Mouse (Mus musculus) heart, embryonic 11.5 days (tissue): ENCODE measurements at regions not wholly inside any gene's neighbourhood (a gene's known extent, or its start where the extent isn't known, plus 50 kb on each side); places are given as distances from the start of the nearest gene placed in this dataset.

Experiments used
- ATAC-seq: fragments of 200-750 bp; cut with Nextera tagmentation; replicated peaks from 2 replicates; pipeline ENCODE4 v1.8.0; 2017; ENCODE audit warnings: moderate library complexity; ENCODE audit not compliant: insufficient number of reproducible peaks, low FRiP score, low TSS enrichment
- H3K27ac ChIP-seq: fragments of 300-500 bp; sonication (generic); 2 replicates; pipeline ENCODE4 v1.5.1; 2014; ENCODE audit warnings: mild to moderate bottlenecking, low read depth, low read length
- H3K27me3 ChIP-seq: fragments of 300-500 bp; sonication (generic); 2 replicates; pipeline ENCODE4 v1.6.1; 2014; ENCODE audit warnings: mild to moderate bottlenecking, low read length, mixed read lengths; ENCODE audit not compliant: control insufficient read depth, insufficient read depth
- H3K36me3 ChIP-seq: fragments of 300-500 bp; sonication (generic); 2 replicates; pipeline ENCODE4 v1.6.1; 2014; ENCODE audit warnings: mild to moderate bottlenecking, low read length, moderate library complexity, mixed read lengths; ENCODE audit not compliant: control insufficient read depth, insufficient read depth
- H3K4me1 ChIP-seq: fragments of 300-500 bp; sonication (generic); 2 replicates; pipeline ENCODE4 v1.6.1; 2014; ENCODE audit warnings: low read length; ENCODE audit not compliant: control insufficient read depth, insufficient read depth
- H3K4me2 ChIP-seq: fragments of 300-500 bp; sonication (generic); 2 replicates; pipeline ENCODE4 v1.6.1; 2014; ENCODE audit warnings: mild to moderate bottlenecking, moderate library complexity
- H3K4me3 ChIP-seq: fragments of 300-500 bp; sonication (generic); 2 replicates; pipeline ENCODE4 v1.5.1; 2014; ENCODE audit warnings: low read depth, low read length
- H3K9ac ChIP-seq: fragments of 300-500 bp; sonication (generic); 2 replicates; pipeline ENCODE4 v1.6.1; 2014; ENCODE audit warnings: mild to moderate bottlenecking, low read depth, low read length, moderate library complexity
- H3K9me3 ChIP-seq: fragments of 300-500 bp; sonication (generic); replicated peaks from 2 replicates; pipeline ENCODE4 v1.6.1; 2016; ENCODE audit warnings: low read length; ENCODE audit not compliant: control insufficient read depth
- WGBS: fragments of 180-500 bp; shearing (Covaris S2); extraction: QIAGEN DNeasy Blood & Tissue Kit; methylation state at CpG from one replicate; pipeline ENCODE4 v1.1.7; 2014; ENCODE audit not compliant: insufficient replicate concordance; 5-methylcytosine and 5-hydroxymethylcytosine counted together

- Histone ChIP-seq H3K36me3 (no peaks in the 10 kb centered on the region), H3K27me3 (no peaks in the 10 kb centered on the region), H3K9ac (no peak overlapping the region), H3K4me1 (no peaks in the 10 kb centered on the region), H3K4me2 (no peak overlapping the region), H3K4me3 (no peak overlapping the region), H3K27ac (no peak overlapping the region), H3K9me3 (no peaks in the 10 kb centered on the region)
- WGBS, result 87% methylated on average over 9 of the region's 9 CpGs
- no peak for ATAC-seq
These were observed 67.8 kb downstream of the Nkx6-1 start for GRCm38 (mm10) chr5:101596996-101597395.

- ATAC-seq, result no peak
- Histone ChIP-seq H3K4me2 (no peak overlapping the region), H3K27me3 (no peaks in the 10 kb centered on the region), H3K36me3 (no peaks in the 10 kb centered on the region), H3K4me1 (no peaks in the 10 kb centered on the region), H3K27ac (no peak overlapping the region), H3K9me3 (no peaks in the 10 kb centered on the region), H3K9ac (no peak overlapping the region), H3K4me3 (no peak overlapping the region)
- 79% methylated on average over 5 of the region's 5 CpGs for WGBS
These were observed 73.6 kb downstream of the Nkx6-1 start for GRCm38 (mm10) chr5:101591236-101591635.

GRCm38 (mm10) chr5:101590341-101591124 lies 74.3 kb downstream of the Nkx6-1 start:
- no peak for ATAC-seq
- H3K9ac ChIP-seq, result no peak overlapping the region
- no peaks in the 10 kb centered on the region for H3K4me1 ChIP-seq
- H3K4me3 ChIP-seq, result no peak overlapping the region
- H3K9me3 ChIP-seq, result no peaks in the 10 kb centered on the region
- H3K4me2 ChIP-seq, result no peak overlapping the region
- no peak overlapping the region for H3K27ac ChIP-seq
- 59% methylated on average over 13 of the region's 13 CpGs for WGBS
- no peaks in the 10 kb centered on the region for H3K27me3 ChIP-seq
- H3K36me3 ChIP-seq, result no peaks in the 10 kb centered on the region

- no peak overlapping the region for H3K9ac ChIP-seq
- no peaks in the 10 kb centered on the region for H3K36me3 ChIP-seq
- WGBS, result 68% methylated on average over 15 of the region's 15 CpGs
- H3K27me3 ChIP-seq, result no peaks in the 10 kb centered on the region
- no peak overlapping the region for H3K4me2 ChIP-seq
- no peaks in the 10 kb centered on the region for H3K4me1 ChIP-seq
- no peak overlapping the region for H3K27ac ChIP-seq
- no peak for ATAC-seq
- H3K9me3 ChIP-seq, result no peaks in the 10 kb centered on the region
- H3K4me3 ChIP-seq, result no peak overlapping the region
These were observed 91.8 kb downstream of the Nkx6-1 start for GRCm38 (mm10) chr5:101572966-101573365.

GRCm38 (mm10) chr5:101565770-101566169 lies 99.0 kb downstream of the Nkx6-1 start:
- WGBS, result 54% methylated on average over 7 of the region's 7 CpGs
- Histone ChIP-seq H3K27me3 (no peaks in the 10 kb centered on the region), H3K9ac (no peak overlapping the region), H3K36me3 (no peaks in the 10 kb centered on the region), H3K9me3 (no peaks in the 10 kb centered on the region), H3K4me1 (no peaks in the 10 kb centered on the region), H3K4me3 (no peak overlapping the region), H3K27ac (no peak overlapping the region), H3K4me2 (no peak overlapping the region)
- no peak for ATAC-seq

GRCm38 (mm10) chr5:101560366-101560765 lies 104.4 kb downstream of the Nkx6-1 start:
- no peaks in the 10 kb centered on the region for H3K27me3 ChIP-seq
- no peaks in the 10 kb centered on the region for H3K36me3 ChIP-seq
- no peak overlapping the region for H3K9ac ChIP-seq
- no peaks in the 10 kb centered on the region for H3K9me3 ChIP-seq
- H3K4me1 ChIP-seq, result no peaks in the 10 kb centered on the region
- no peak overlapping the region for H3K4me3 ChIP-seq
- no peak for ATAC-seq
- no peak overlapping the region for H3K27ac ChIP-seq
- H3K4me2 ChIP-seq, result no peak overlapping the region

- no peak overlapping the region for H3K9ac ChIP-seq
- no peak overlapping the region for H3K4me2 ChIP-seq
- no peaks in the 10 kb centered on the region for H3K36me3 ChIP-seq
- no peaks in the 10 kb centered on the region for H3K27me3 ChIP-seq
- H3K27ac ChIP-seq, result no peak overlapping the region
- no peak overlapping the region for H3K4me3 ChIP-seq
- H3K4me1 ChIP-seq, result no peaks in the 10 kb centered on the region
- WGBS, result 81% methylated on average over 13 of the region's 13 CpGs
- no peaks in the 10 kb centered on the region for H3K9me3 ChIP-seq
- ATAC-seq, result no peak
These were observed 106.4 kb downstream of the Nkx6-1 start for GRCm38 (mm10) chr5:101558279-101558987.

- 87% methylated on average over 3 of the region's 3 CpGs for WGBS
- H3K4me3 ChIP-seq, result no peak overlapping the region
- no peak overlapping the region for H3K9ac ChIP-seq
- ATAC-seq, result no peak
- no peaks in the 10 kb centered on the region for H3K36me3 ChIP-seq
- no peaks in the 10 kb centered on the region for H3K9me3 ChIP-seq
- no peaks in the 10 kb centered on the region for H3K4me1 ChIP-seq
- no peak overlapping the region for H3K4me2 ChIP-seq
- H3K27me3 ChIP-seq, result no peaks in the 10 kb centered on the region
- no peak overlapping the region for H3K27ac ChIP-seq
These were observed 107.6 kb downstream of the Nkx6-1 start for GRCm38 (mm10) chr5:101557156-101557555.

- no peaks in the 10 kb centered on the region for H3K9me3 ChIP-seq
- no peak for ATAC-seq
- H3K4me3 ChIP-seq, result no peak overlapping the region
- H3K27me3 ChIP-seq, result peaks cover 37% of the 10 kb centered on the region
- no peaks in the 10 kb centered on the region for H3K36me3 ChIP-seq
- no peaks in the 10 kb centered on the region for H3K4me1 ChIP-seq
- no peak overlapping the region for H3K27ac ChIP-seq
- 21% methylated on average over 13 of the region's 13 CpGs for WGBS
- H3K4me2 ChIP-seq, result no peak overlapping the region
- no peak overlapping the region for H3K9ac ChIP-seq
These were observed 121.5 kb downstream of the Nkx6-1 start for GRCm38 (mm10) chr5:101543326-101543725.
